Mouse (Mus musculus) hindbrain, embryonic 10.5 days (tissue): ENCODE data around the gene Cdc42se2. TPM values are rescaled to one million over a fixed set of nuclear protein-coding genes. Genes with fewer than 3 reads are reported as not detected.

Experiments used
- DNase-seq: peaks from one replicate; pipeline ENCODE4 v3.0.0-alpha.2; 2017; ENCODE audit warnings: low spot score
- H3K27ac ChIP-seq: fragments of 300-500 bp; sonication (generic); 2 replicates; pipeline ENCODE4 v1.5.1; 2016; ENCODE audit warnings: mild to moderate bottlenecking, moderate library complexity
- H3K27me3 ChIP-seq: fragments of 300-500 bp; sonication (generic); 2 replicates; pipeline ENCODE4 v1.6.1; 2016; ENCODE audit warnings: mild to moderate bottlenecking; ENCODE audit not compliant: poor library complexity, insufficient read depth, severe bottlenecking
- H3K36me3 ChIP-seq: fragments of 300-500 bp; sonication (generic); 2 replicates; pipeline ENCODE4 v1.6.1; 2016; ENCODE audit warnings: mild to moderate bottlenecking, moderate library complexity
- H3K4me1 ChIP-seq: fragments of 300-500 bp; sonication (generic); replicated peaks from 2 replicates; pipeline ENCODE4 v1.6.1; 2016; ENCODE audit warnings: mild to moderate bottlenecking
- H3K4me3 ChIP-seq: fragments of 300-500 bp; sonication (generic); 2 replicates; pipeline ENCODE4 v1.5.1; 2016; ENCODE audit warnings: mild to moderate bottlenecking, moderate library complexity
- H3K9me3 ChIP-seq: fragments of 300-500 bp; sonication (generic); 2 replicates; pipeline ENCODE4 v1.6.1; 2016; ENCODE audit warnings: mild to moderate bottlenecking, moderate library complexity
- WGBS: fragments of 180-500 bp; shearing (Covaris S2); methylation state at CpG from one replicate; pipeline ENCODE4 v1.1.7; 2016; 5-methylcytosine and 5-hydroxymethylcytosine counted together
- polyA plus RNA-seq: library from polyadenylated mRNA; unstranded; fragments of >200 nt; fragmentation: Nextera tagmentation; extraction: Ambion mirVana; gene quantifications from 2 replicates; pipeline ENCODE4 v1.2.1, GENCODE M21; 2016

Cdc42se2 gene
- polyA plus RNA-seq, 1 experiment from 2014 or later: 247 TPM

DNA sequence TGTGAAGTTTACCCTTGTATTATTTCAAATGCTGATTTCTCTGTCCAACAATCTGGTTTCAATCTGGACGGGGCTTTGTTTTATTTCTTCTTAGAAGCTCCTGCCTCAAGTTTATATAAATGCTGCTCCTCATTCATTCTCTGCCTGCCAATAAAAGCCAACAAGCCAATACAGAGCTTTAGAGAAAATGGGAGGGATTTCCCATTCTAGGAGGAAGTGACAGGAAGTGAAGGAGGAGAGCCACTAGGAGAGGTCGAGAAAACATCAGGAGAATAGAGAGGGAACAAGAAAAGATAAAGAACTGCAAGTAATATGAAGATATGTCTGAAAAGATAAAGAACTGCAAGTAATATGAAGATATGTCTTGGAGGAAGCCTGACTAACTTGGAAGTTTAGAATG lies 74.6 kb downstream of the Cdc42se2 start:
- Histone ChIP-seq H3K4me3 (no peak overlapping the region), H3K36me3 (peaks cover 62% of the 10 kb centered on the region), H3K27ac (no peak overlapping the region), H3K4me1 (peaks cover 1% of the 10 kb centered on the region; the same call in 1 of the 2 replicates), H3K9me3 (no peaks in the 10 kb centered on the region), H3K27me3 (no peaks in the 10 kb centered on the region)
- DNase-seq: no peak
- 86% methylated on average over 2 of the region's 2 CpGs for WGBS

DNA sequence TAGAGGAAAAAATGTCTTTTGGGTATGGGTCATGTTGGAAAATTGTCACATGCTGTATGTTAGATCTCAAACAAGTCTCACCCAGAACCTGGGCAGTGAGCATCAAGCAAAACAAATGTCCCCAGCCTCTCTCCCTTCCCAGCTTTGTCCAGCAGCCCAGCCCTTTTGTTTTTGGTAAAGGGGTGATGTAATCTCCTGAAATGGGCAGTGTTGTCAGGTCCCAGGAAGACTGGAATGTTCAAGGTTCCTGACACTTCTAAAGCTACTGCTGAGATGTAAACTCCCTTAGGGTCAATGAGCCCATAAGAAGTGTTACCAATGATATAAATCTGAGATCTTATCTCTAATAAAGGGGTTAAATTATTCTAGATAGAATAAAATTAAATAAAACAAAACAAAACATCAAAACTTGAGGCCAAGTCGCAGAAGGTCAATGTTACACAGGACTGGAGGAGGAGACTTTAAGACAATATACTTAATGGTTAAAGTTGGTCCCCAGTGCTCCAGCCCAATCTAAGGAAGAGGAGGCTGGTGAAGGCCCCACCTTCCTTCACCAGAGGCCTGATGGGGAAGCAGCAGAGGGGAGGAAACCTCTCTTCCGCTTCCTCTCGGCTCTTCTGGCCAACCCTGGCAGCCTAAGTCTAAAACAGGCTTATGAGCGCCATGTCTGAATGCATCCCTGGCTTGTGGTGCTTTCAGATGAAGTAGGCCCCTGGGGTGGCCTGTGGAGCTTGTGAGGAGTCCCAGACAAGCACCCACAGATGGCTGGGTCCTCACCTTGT lies 76.8 kb downstream of the Cdc42se2 start:
- WGBS: 85% methylated on average over 4 of the region's 4 CpGs

GRCm38 (mm10) chr11:54709645-54710044 lies 77.8 kb downstream of the Cdc42se2 start:
- H3K27ac ChIP-seq: no peak overlapping the region
- DNase-seq: no peak
- no peaks in the 10 kb centered on the region for H3K27me3 ChIP-seq
- H3K4me3 ChIP-seq: no peak overlapping the region
- no peaks in the 10 kb centered on the region for H3K9me3 ChIP-seq
- 80% methylated on average over 2 of the region's 2 CpGs for whole genome bisulfite sequencing
- peaks cover 34% of the 10 kb centered on the region for H3K36me3 ChIP-seq
- H3K4me1 ChIP-seq: no peaks in the 10 kb centered on the region

More for the DNA sequence above, 76.8 kb downstream of the Cdc42se2 start:
- no peak overlapping the region for H3K27ac ChIP-seq
- peaks cover 44% of the 10 kb centered on the region for H3K36me3 ChIP-seq
- DNase-seq: no peak
- no peaks in the 10 kb centered on the region for H3K27me3 ChIP-seq
- no peak overlapping the region for H3K4me3 ChIP-seq
- no peaks in the 10 kb centered on the region for H3K4me1 ChIP-seq
- H3K9me3 ChIP-seq: no peaks in the 10 kb centered on the region

DNA sequence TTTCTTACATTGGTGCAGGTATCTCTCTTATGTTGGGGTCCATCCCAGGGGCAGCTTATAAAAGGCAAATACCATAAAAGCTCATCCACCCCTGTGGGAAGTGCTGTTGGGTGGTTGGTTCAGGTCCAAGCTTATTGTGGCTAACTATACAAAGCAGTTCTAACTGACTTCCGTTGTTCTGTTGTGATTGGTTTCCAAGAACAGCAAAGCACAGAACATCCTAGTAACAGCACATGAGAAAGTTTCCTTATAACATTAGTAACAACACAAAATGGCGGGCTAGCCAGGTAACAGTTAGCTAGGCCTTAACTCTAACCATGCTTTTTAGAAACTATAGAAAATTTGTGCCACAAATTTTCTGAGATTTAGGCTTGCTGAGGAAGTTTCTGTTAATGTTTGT lies 79.3 kb downstream of the Cdc42se2 start:
- no peaks in the 10 kb centered on the region for H3K4me1 ChIP-seq
- WGBS: 90% methylated on average over 2 of the region's 2 CpGs
- peaks cover 25% of the 10 kb centered on the region for H3K36me3 ChIP-seq

DNA sequence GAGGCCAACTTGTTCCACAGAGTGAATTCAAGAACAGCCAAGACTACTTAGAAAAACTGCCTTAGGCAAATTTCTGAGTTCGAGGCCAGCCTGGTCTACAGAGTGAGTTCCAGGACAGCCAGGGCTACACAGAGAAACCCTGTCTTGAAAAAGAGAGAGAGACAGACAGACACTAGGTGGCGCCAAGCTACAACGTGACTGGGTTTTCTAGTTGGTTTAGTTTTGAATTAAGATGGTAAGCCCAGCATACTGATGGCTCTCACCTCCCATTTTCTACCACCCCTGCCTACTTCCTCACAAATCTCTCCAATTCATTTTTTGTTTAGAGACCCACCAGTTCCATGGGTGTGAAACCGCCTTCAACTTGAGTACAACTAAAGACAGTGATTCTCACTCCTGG lies 84.2 kb downstream of the Cdc42se2 start:
- DNase-seq: peak; percentile 66
- 33% methylated on average over 4 of the region's 4 CpGs for WGBS
- no peaks in the 10 kb centered on the region for H3K9me3 ChIP-seq
- H3K4me3 ChIP-seq: no peak overlapping the region
- peaks cover 17% of the 10 kb centered on the region; the same call in 1 of the 2 replicates for H3K36me3 ChIP-seq
- H3K27ac ChIP-seq: no peak overlapping the region
- H3K27me3 ChIP-seq: no peaks in the 10 kb centered on the region
- no peaks in the 10 kb centered on the region for H3K4me1 ChIP-seq

More for the DNA sequence above, 79.3 kb downstream of the Cdc42se2 start:
- H3K9me3 ChIP-seq: no peaks in the 10 kb centered on the region
- no peaks in the 10 kb centered on the region for H3K27me3 ChIP-seq
- H3K27ac ChIP-seq: no peak overlapping the region
- no peak for DNase-seq
- H3K4me3 ChIP-seq: no peak overlapping the region

- Histone ChIP-seq H3K9me3 (no peaks in the 10 kb centered on the region), H3K4me3 (no peak overlapping the region), H3K27ac (no peak overlapping the region), H3K36me3 (peaks cover 23% of the 10 kb centered on the region), H3K27me3 (no peaks in the 10 kb centered on the region), H3K4me1 (no peaks in the 10 kb centered on the region)
- 94% methylated on average over 8 of the region's 8 CpGs for WGBS
- no peak for DNase-seq
Observed at GRCm38 (mm10) chr11:54701848-54702247, 85.6 kb downstream of the Cdc42se2 start.

- H3K27ac ChIP-seq: no peak overlapping the region
- no peak overlapping the region for H3K4me3 ChIP-seq
- no peaks in the 10 kb centered on the region for H3K9me3 ChIP-seq
- 89% methylated on average over 3 of the region's 3 CpGs for WGBS
- no peaks in the 10 kb centered on the region for H3K4me1 ChIP-seq
- no peaks in the 10 kb centered on the region for H3K27me3 ChIP-seq
- DNase-seq: no peak
- peaks cover 39% of the 10 kb centered on the region for H3K36me3 ChIP-seq
Observed at GRCm38 (mm10) chr11:54699972-54700371, 87.5 kb downstream of the Cdc42se2 start.

GRCm38 (mm10) chr11:54698636-54699035 lies 88.8 kb downstream of the Cdc42se2 start:
- WGBS: 97% methylated on average over 7 of the region's 7 CpGs
- Histone ChIP-seq H3K4me1 (no peaks in the 10 kb centered on the region), H3K4me3 (no peak overlapping the region), H3K27me3 (no peaks in the 10 kb centered on the region), H3K9me3 (no peaks in the 10 kb centered on the region), H3K27ac (no peak overlapping the region), H3K36me3 (peaks cover 48% of the 10 kb centered on the region)
- DNase-seq: no peak

GRCm38 (mm10) chr11:54697611-54698010 lies 89.9 kb downstream of the Cdc42se2 start:
- H3K9me3 ChIP-seq: no peaks in the 10 kb centered on the region
- no peaks in the 10 kb centered on the region for H3K27me3 ChIP-seq
- H3K36me3 ChIP-seq: peaks cover 53% of the 10 kb centered on the region
- H3K27ac ChIP-seq: no peak overlapping the region
- no peak for DNase-seq
- whole genome bisulfite sequencing: 85% methylated on average over 5 of the region's 5 CpGs
- H3K4me1 ChIP-seq: no peaks in the 10 kb centered on the region
- H3K4me3 ChIP-seq: no peak overlapping the region

DNA sequence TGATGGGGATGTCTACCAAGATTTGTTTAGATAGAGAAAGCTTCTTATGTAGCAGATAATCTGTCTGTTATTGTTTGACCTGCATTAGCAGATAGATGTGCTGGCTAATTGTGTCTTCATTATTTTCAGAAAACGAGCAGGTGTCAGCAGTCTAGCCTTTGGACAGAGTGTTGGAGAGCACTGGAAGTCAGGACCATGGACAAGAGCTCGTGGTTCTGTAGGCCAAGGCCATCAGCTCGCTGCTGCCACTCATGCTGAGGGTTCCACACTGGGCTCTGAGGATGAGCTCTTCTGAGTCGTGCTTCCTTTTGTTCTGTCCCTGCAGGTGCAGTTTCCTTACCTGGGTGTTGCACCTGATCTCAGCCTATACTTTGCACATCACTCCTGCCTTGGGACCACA lies 91.5 kb downstream of the Cdc42se2 start:
- Histone ChIP-seq H3K36me3 (peaks cover 69% of the 10 kb centered on the region), H3K4me1 (no peaks in the 10 kb centered on the region), H3K9me3 (no peaks in the 10 kb centered on the region), H3K27me3 (no peaks in the 10 kb centered on the region), H3K27ac (no peak overlapping the region), H3K4me3 (no peak overlapping the region)
- DNase-seq: no peak
- 70% methylated on average over 4 of the region's 4 CpGs for WGBS

- H3K4me3 ChIP-seq: no peak overlapping the region
- WGBS: 90% methylated on average over 8 of the region's 8 CpGs
- no peaks in the 10 kb centered on the region for H3K4me1 ChIP-seq
- no peaks in the 10 kb centered on the region for H3K9me3 ChIP-seq
- no peaks in the 10 kb centered on the region for H3K27me3 ChIP-seq
- H3K27ac ChIP-seq: no peak overlapping the region
- DNase-seq: no peak
- H3K36me3 ChIP-seq: peaks cover 74% of the 10 kb centered on the region
Observed at GRCm38 (mm10) chr11:54694291-54694690, 93.2 kb downstream of the Cdc42se2 start.

- no peak overlapping the region for H3K4me3 ChIP-seq
- H3K36me3 ChIP-seq: peaks cover 76% of the 10 kb centered on the region
- WGBS: 94% methylated on average over 6 of the region's 6 CpGs
- no peaks in the 10 kb centered on the region for H3K4me1 ChIP-seq
- no peaks in the 10 kb centered on the region for H3K9me3 ChIP-seq
- no peak for DNase-seq
- no peak overlapping the region for H3K27ac ChIP-seq
- no peaks in the 10 kb centered on the region for H3K27me3 ChIP-seq
Observed at GRCm38 (mm10) chr11:54693696-54694095, 93.8 kb downstream of the Cdc42se2 start.

GRCm38 (mm10) chr11:54691179-54691578 lies 96.3 kb downstream of the Cdc42se2 start:
- WGBS: 90% methylated on average over 4 of the region's 4 CpGs

More at GRCm38 (mm10) chr11:54691179-54691578, 96.3 kb downstream of the Cdc42se2 start:
- Histone ChIP-seq H3K27me3 (no peaks in the 10 kb centered on the region), H3K27ac (no peak overlapping the region), H3K4me3 (no peak overlapping the region), H3K36me3 (peaks cover 79% of the 10 kb centered on the region), H3K4me1 (no peaks in the 10 kb centered on the region), H3K9me3 (no peaks in the 10 kb centered on the region)
- no peak for DNase-seq
